8 mouse cellular contexts compared by ENCODE assay signal in genomic region chr2:27744612-27745351, GRCm38 (mm10).
A peak's percentile ranks its signal among the peaks of the same experiment; 100 is the strongest.
DNase-seq lines count a peak whose midpoint lies in the region; ATAC-seq and TF ChIP-seq lines count a peak whose summit lies in the region.

No protein-coding gene starts in this region.

- H3K79me2 ChIP-seq in macrophage (ENCODE audit: inconsistent target), result peaks cover 7% of the 10 kb centered on the region; the same call in 1 of the 2 replicates

- no peaks in the 10 kb centered on the region; the same call in 1 of the 2 replicates for H3K27me3 ChIP-seq in forebrain, embryonic 10.5 days (ENCODE audit: poor library complexity, severe bottlenecking)
- no peaks in the 10 kb centered on the region for H3K27me3 ChIP-seq in forebrain, embryonic 15.5 days
- H3K27me3 ChIP-seq in kidney, postnatal 0 days (ENCODE audit: insufficient read depth, low read length), result no peaks in the 10 kb centered on the region

- H3K27ac ChIP-seq in forebrain, embryonic 10.5 days, result peak overlapping the region; percentile 11; the same call in 1 of the 2 replicates
- H3K27ac ChIP-seq in forebrain, embryonic 15.5 days (replicated peaks), result no peak overlapping the region
- peak overlapping the region; percentile 78 for H3K27ac ChIP-seq in embryonic fibroblast, embryonic 13.5 days (ENCODE audit: insufficient read depth, low read length)
- peak overlapping the region; percentile 68 for H3K27ac ChIP-seq in kidney, postnatal 0 days
- H3K27ac ChIP-seq in macrophage, result peak overlapping the region; percentile 61

- no peak overlapping the region for H3K4me3 ChIP-seq in forebrain, embryonic 10.5 days
- no peak overlapping the region for H3K4me3 ChIP-seq in forebrain, embryonic 15.5 days
- no peak overlapping the region for H3K4me3 ChIP-seq in embryonic fibroblast, embryonic 13.5 days (ENCODE audit: insufficient read depth, low read length)
- H3K4me3 ChIP-seq in kidney, postnatal 0 days (replicated peaks; ENCODE audit: low read depth, low read length), result no peak overlapping the region
- no peak overlapping the region for H3K4me3 ChIP-seq in macrophage (ENCODE audit: inconsistent target)

- no peak for DNase-seq in forebrain, embryonic 10.5 days (ENCODE audit: extremely low spot score, low spot score)
- peak; percentile 55 for DNase-seq in kidney, postnatal 0 days (ENCODE audit: low spot score)
- no peak for DNase-seq in spleen, adult 18-20 months
- DNase-seq in layer of hippocampus, postnatal 25 days (ENCODE audit: extremely low spot score in 1 of 2, low spot score in 1 of 2), result no peak

- H3K4me1 ChIP-seq in forebrain, embryonic 10.5 days, result peaks cover 66% of the 10 kb centered on the region
- H3K4me1 ChIP-seq in forebrain, embryonic 15.5 days, result peaks cover 41% of the 10 kb centered on the region
- H3K4me1 ChIP-seq in embryonic fibroblast, embryonic 13.5 days (ENCODE audit: control insufficient read depth, insufficient read depth, low read length), result peaks cover 11% of the 10 kb centered on the region
- H3K4me1 ChIP-seq in kidney, postnatal 0 days (replicated peaks; ENCODE audit: insufficient read depth, low read length), result peaks cover 33% of the 10 kb centered on the region

- H3K9me3 ChIP-seq in forebrain, embryonic 10.5 days, result no peaks in the 10 kb centered on the region
- no peaks in the 10 kb centered on the region for H3K9me3 ChIP-seq in forebrain, embryonic 15.5 days
- H3K9me3 ChIP-seq in kidney, postnatal 0 days (replicated peaks; ENCODE audit: low read length), result no peaks in the 10 kb centered on the region

- H3K36me3 ChIP-seq in forebrain, embryonic 10.5 days (replicated peaks), result peaks cover 69% of the 10 kb centered on the region
- H3K36me3 ChIP-seq in forebrain, embryonic 15.5 days, result 0 out of 2 replicates have a peak, but pooled peaks cover 2% of the 10 kb centered on the region
- H3K36me3 ChIP-seq in kidney, postnatal 0 days (ENCODE audit: insufficient read depth, low read length), result peaks cover 22% of the 10 kb centered on the region; the same call in 1 of the 2 replicates
- peaks cover 22% of the 10 kb centered on the region; the same call in 1 of the 2 replicates for H3K36me3 ChIP-seq in macrophage (ENCODE audit: inconsistent target)

- 84% methylated on average over 13 of the region's 13 CpGs for WGBS in forebrain, embryonic 10.5 days
- WGBS in forebrain, embryonic 15.5 days, result 60% methylated on average over 13 of the region's 13 CpGs
- 24% methylated on average over 13 of the region's 13 CpGs for WGBS in kidney, postnatal 0 days
- 19% methylated on average over 11 of the region's 13 CpGs for WGBS in macrophage (ENCODE audit: missing documents)

- no peak for TF ChIP-seq POLR2A in embryonic fibroblast, embryonic 13.5 days (IDR thresholded peaks at IDR 0.05; ENCODE audit: low read depth, low read length)

- no peak overlapping the region for H3K4me2 ChIP-seq in forebrain, embryonic 15.5 days (replicated peaks)
- no peak overlapping the region for H3K4me2 ChIP-seq in kidney, postnatal 0 days (ENCODE audit: low read length)

- no peak overlapping the region for H3K9ac ChIP-seq in forebrain, embryonic 15.5 days (replicated peaks)
- H3K9ac ChIP-seq in kidney, postnatal 0 days (ENCODE audit: low read depth, low read length), result no peak overlapping the region

- TF ChIP-seq CTCF in embryonic fibroblast, embryonic 13.5 days (IDR thresholded peaks at IDR 0.05; ENCODE audit: borderline replicate concordance, insufficient read depth, low read length), result no peak
- TF ChIP-seq CTCF in kidney, postnatal 0 days (IDR thresholded peaks at IDR 0.05; ENCODE audit: low read depth), result no peak

- ATAC-seq in forebrain, embryonic 15.5 days (replicated peaks), result no peak
- peak; percentile 85 for ATAC-seq in kidney, postnatal 0 days (replicated peaks; ENCODE audit: low FRiP score, low read depth)
- ATAC-seq in monocyte, adult 5-6 weeks (replicated peaks; ENCODE audit: insufficient number of reproducible peaks, low FRiP score, low TSS enrichment, poor library complexity, severe bottlenecking), result no peak
